Mouse (Mus musculus) lung, postnatal 25 days (tissue): Measurements from ENCODE around the gene Ptafr.
"Not testable (repeated sequence)": the region's sequence is repeated elsewhere in the genome, so short reads cannot be mapped to it uniquely, and the experiment has no call there.

ENCODE experiments used
- DNase-seq: peaks from one replicate; pipeline ENCODE4 v3.0.0; 2022; ENCODE audit warnings: low spot score

The Ptafr gene

DNA sequence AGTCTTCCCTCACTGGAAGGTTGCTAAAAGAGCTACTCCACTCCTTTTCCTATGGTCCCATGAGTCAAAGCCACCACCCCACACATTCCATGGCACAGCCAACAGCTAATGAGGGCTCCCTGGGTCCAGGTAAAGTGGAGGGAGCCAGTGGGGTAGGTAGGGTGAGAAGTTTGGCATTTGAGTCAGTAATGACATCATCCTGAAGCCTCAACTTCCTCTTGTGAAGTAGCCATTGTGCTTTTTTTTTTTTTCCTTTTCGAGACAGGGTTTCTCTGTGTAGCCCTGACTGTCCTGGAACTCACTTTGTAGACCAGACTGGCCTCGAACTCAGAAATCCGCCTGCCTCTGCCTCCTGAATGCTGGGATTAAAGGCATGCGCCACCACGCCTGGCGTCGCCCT lies 8.3 kb upstream of the Ptafr start:
- DNase-seq = not testable (repeated sequence)

DNA sequence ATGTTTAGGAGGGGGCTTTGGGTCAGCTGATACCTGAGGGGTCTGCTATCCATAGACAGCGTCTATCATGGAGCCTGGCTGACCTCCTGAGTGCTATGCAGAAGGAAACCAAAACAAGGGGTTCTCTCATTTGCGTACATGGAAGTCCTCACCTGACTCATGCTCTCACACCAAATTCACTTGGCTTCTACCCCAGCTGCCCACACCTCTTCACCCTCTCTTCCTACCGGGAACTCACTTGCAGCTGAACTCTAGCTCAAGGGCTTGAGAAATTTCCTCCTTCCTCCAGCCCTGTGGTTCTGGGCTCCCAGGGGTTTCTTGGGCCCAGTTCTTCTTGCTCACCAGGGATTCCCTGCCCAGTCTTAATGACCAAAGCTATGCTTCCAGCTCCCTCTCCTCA lies 606 bp upstream of the Ptafr start:
- DNase-seq = peak; percentile 13

DNA sequence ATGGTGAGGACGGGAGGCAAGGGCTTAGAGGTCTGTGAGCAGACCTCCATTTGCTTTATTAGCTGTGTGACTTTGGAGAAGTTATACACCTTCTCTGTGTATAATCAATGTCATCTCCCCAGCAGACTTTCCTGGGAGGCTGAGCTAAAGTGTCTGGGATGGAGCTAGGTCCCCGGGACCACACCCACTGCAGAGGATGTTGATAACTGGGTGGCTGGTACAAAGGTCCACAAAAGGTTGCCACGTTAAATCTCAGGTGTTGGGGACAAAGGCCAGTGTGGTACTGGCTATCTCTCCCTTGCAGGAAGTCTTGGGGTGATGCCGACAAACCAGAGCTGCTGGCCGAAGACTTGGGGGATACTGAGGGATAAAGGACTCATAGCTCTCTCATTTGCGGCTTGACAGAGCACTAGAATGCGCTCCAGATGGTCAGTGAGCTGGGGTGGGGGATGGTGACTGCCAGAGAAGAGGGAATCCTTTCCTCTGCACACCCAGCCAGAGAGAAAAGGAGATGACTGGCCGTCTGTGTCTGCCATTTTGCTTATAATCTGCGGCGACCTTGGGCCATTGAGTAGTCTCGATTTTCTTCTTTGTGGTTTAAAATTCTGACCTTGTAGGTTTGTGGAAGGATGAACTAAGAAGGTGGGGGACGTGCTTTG lies 1.4 kb downstream of the Ptafr start:
- DNase-seq = no peak

DNA sequence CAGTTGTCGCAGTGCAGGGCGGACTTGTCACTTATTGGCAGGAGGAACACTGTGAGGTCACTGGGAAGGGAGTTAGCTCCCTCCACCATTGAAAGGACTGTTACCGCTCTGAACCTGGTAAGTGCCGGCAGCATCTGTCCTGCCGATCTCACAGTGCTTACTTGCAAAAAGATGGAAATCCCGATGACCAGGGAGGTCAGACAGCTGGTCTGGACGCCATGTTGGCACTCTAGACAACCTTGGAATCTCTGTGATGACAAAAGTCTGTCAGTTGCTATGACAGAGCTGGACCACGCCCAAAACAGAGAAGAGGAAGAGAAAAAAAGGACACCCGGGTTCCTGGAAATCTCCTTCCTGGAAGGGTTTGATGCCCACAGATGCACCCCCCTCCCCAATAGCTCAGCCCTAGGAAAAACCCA lies 3.5 kb downstream of the Ptafr start:
- peak; percentile 45 for DNase-seq

DNA sequence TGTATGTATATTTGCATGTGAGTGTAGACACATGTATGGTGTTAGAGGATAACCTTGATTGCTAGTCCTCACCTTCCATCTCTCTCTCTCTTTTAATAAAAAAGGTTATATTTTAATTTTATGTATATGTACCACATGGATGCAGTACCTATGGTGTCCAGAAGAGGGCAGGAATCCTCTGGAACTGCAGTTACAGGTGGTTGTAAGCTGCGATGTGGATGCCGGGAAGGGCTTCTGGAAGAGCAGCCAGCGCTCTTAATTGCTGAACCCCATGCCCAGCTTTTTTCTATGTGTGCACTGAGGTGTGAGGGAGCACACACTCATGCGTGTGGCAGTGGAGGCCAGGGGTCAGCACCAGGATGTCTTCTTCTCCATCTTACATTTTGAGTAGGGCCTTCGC lies 5.2 kb downstream of the Ptafr start:
- DNase-seq = no peak

DNA sequence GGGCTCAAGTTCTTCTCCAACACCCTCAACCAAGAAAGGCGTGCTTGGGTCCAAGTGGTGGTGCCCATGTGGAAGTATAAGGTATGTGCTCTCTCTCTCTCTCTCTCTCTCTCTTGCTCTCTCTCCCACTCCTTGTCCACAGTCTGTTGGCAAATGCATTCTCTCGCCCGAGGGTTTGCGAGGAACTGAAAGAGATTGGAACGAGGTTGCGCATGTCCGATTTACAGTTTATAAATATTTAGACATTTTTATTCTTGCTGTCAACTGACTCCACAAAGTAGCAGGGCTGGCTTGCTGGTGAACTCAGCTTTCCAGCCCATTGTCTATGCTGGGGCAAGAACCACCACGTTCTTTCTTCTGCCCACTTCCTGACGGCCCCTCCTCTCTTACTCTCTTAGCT lies 7.3 kb downstream of the Ptafr start:
- DNase-seq = peak; percentile 20

DNA sequence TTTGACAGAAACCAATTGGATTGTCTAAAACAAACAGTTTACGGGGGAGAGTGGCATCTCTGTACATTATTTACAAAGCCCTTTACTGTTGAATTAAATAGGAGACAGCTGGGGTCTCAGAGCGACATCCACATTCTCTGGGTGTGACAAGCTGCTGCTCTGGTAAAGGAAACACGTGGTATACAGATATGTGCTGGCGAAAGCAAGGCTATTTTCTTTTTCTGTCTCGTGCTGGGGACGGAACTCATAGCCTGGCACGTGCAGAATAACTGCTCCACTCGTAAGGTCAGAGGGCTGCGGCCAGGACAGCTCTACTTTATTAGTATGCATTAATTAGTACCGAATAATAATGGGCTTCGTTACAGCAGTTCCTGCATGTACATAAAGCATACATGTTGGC lies 9.5 kb downstream of the Ptafr start:
- peak; percentile 35 for DNase-seq

DNA sequence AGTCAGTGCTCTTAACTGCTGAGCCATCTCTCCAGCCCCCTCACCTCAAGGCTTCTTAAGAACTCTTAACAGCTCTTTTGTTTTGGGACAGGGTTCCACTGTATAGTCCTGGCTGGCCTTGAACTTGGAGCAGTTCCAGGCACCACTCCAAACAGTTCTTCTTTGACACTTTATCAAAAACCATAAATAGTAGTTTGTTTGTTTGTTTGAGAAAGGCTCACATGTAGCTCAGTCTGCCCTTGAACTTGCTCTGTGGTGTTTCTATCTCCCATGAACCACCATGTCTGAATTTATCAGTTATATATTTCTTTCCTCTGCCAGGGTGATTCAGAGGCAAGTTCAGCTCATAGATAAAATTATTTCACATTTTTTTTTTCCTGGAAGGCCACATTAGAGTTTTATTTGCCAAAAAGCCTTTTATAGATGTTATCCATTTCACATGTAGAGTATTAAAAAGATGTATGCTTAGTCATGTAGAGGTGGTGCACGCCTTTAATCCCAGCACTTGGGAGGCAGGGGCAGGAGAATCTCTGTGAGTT lies 11.0 kb downstream of the Ptafr start:
- DNase-seq = no peak

DNA sequence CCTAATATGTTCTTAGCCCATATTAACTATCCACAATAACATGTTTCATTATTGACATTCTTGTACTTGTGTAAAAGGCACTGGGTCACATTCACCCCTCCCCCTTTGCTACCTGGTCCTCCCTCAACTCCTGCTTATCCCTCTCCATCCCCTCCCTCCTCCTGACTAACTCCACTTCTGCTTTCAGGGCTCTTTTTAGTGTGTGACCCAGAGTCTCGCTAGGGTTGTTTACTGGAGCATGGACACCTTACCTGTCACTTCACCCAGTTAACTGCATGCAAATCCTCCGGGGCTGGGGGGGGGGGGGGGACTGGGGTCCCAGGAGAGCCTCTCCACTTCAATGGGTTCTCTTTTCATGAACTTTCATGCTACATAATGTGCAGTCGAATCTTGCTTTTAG lies 19.9 kb downstream of the Ptafr start:
- no peak for DNase-seq

DNA sequence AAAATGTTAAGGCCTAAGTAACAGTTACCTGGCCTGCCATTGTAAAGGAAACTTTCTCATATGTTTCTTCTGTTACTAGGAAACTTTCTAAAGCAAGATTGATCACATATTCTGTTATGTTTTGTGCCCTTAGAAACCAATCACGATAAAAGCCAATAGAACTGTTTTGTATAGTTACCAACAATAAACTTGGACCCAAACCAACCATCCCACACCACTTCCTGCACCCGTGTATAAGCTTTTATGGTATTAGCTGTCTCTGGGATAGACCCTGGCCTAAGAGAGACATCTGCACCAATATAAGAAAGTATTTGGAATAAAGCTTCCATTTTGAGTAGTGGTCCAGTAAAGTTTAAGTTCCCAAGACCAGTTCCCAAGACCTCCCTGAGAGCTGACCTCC lies 21.1 kb downstream of the Ptafr start:
- DNase-seq = no peak

DNA sequence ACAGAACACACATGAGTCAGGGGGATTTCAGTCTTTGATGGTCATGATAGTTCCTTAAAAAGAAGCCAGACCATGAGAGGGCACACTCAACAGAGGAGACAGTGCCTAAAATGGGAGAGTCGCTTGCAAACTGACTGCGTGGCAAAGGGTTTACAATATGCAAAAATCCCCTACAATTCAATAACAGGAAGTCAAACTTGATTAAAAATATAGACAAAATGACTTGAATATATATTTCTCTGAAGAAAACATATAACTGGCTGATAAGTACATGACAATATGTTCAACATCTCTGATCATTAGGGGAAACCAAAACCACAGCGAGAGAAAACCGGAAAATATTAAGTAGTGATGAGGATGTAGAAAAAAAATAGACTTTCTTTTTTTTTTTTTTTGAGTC lies 22.4 kb downstream of the Ptafr start:
- DNase-seq = no peak

DNA sequence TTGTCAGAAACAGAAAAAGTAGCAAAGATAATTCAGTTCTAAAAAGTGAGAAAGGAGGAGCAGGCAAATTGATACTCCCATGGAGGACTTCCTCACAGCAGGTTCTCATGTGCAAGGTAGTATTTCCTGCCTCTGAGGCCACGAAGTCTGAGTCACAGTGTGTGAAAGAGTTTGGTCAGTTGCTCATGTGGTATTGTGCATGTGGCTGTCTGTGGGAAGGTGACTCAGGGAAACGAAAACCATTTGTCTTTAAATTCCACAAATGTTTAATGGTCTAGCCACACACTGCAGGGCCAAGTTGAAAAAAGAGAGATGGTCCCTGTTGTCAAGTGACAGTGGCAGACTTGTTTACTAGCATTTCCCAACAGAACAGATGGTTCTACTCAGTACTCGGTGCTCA lies 24.6 kb downstream of the Ptafr start:
- no peak for DNase-seq

DNA sequence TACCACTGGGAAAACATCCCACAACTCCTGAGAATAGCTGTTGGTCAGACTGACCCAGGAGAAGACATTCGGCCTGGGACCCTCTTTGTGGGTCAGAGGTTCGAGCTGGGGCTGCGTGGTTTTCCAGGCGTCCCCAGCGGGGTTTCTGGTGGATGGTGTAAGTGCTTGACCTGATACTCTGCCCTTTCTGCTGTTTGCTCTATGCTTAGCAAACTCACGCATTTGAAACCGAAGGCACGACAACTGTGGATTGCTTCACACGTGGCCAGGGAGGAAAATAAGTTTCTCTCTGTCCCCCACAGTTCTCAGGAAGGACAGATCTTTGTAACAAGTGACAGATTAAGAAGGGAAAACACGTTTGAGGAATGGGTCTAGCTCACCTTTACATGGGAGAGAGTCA lies 26.8 kb downstream of the Ptafr start:
- no peak for DNase-seq

DNA sequence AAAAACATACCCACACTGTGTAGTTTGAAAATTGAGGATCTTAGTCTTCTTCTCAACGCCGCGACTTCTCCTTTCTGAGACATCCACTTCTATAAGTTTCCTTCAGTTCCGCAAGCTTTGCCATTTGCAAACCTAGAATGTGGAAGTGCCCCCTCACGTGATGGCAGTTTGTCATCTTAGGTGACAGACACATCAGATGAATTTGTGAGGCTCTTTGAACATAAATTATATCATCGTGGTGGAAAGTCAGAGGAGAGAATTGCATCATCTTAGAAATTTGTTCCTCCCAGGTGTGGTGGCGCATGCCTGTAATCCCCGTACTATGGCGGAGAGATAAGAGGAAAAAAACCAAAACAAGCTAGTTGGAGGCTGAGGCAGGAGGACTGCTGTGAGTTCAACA lies 29.1 kb downstream of the Ptafr start:
- DNase-seq = peak; percentile 69

DNA sequence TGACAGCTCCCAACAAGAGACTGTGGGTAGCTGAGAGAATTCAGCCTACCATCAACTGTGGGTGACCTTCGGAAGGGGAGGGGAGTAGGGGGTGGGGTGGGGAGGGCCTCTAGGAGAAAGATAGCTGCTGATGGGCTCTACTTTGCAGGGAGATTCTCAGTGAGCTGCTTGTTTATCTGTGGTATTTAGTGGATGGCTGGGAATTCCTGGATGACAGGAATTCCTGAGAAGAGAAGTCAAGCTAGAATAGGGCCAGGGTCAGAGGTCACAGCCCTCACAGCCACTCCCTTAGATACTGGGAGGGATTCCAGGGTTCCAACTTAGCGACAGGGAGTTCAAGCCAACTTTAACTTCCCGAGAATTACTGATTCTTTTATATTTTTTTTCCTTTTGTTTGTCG lies 30.3 kb downstream of the Ptafr start:
- no peak for DNase-seq

DNA sequence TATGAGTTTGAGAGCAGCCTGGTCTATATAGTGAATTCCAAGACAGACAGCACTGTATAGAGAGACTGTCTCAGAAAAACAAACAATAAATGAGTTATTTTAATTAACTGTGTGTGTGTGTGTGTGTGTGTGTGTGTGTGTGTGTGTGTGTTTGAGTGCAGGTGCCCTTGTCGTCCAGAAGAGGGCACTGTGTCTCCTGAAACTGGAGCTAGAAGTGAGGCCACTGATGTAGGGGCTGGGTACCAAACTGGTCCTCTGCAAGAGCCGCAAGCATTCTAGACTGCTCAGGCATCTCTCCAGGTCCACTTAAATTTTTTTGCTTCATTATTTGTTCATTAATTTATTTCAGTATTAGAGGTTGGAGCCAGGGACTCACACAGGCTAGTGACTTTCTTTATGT lies 35.0 kb downstream of the Ptafr start:
- DNase-seq = no peak

DNA sequence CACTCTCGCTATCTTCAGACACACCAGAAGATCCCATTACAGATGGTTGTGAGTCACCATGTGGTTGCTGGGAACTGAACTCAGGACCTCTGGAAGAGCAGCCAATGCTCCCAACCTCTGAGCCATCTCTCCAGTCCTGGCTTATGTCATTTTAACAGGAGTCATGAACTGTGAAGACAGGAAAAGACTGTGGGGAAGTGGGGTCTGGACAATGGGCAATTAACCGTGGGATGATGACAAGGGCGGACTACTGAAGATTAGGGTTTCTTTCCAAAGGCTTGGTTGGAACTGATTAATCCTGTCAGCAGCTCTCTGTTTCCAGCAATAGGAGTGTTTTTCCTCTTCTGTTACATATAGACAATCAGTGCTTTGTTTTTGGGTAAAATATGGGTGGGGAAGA lies 35.9 kb downstream of the Ptafr start:
- DNase-seq = no peak

DNA sequence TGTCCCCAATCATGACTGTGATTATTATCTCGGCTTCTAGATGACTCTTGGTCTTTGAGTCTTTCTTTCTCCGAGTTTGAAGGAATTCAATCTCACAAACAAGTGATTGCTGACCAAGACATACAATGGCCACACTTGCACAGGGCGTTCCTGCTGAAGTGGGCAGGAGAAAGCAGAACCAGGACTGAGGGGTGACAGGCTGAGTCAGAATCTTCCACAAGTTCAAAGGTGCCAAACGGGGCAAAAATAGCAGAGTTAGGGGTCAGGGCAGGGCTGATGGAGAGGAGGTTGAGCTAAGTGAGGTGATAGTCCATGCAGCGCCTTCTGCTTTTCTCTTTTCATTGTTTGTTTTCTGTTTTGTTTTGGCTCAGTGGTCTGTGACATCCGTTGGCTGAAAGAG lies 36.6 kb downstream of the Ptafr start:
- DNase-seq = no peak

DNA sequence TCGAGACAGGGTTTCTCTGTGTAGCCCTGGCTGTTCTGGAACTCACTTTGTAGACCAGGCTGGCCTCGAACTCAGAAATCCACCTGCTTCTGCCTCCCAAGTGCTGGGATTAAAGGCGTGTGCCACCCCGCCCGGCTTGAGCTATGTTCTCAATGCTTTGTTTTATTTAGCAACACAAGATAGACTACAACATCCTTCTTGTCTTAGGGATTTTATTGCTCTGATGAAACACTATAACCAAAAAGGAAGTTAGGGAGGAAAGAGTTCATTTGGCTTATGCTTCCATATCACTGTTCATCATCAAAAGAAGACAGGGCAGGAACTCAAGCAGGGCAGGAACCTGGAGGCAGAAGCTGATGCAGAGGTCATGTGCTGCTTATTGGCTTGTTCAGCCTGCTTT lies 37.4 kb downstream of the Ptafr start:
- DNase-seq = not testable (repeated sequence)

DNA sequence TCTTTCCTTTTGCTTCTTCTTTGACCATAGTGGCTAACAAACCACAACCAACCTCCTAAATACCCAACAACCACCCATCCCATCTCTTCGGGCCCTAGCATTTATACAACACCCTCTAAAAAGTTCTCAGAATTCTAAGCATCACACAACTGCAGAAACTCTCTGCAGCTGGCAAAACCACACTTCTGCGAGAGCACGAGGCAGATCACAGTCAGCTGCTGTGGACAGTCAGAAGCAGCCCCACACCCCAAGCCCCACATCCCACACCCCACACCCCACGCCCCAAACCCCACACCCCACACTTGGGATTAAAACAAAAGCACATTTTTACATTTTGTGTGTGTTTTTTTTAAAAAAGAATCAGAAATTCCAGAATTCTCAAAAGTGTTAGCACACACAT lies 39.6 kb downstream of the Ptafr start:
- DNase-seq = no peak

DNA sequence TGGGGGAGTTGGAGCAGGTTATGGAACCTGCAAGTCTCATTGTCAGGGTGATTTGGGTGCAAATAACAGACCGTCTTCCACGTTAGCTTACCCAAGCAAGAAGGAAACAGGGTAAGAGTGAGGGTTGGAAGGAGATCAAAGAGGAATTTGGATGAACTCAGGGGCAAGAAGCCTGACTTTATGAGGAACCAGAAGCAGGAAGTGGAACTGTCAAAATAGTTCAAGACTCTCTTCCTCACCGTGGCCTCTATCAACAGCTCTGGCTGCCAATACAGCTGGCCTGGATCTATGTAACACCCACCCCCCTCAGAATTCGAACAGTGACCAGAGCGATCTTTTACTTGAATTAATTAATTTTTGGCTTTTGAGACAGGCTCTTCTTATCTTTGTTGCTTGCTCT lies 41.9 kb downstream of the Ptafr start:
- peak; percentile 63 for DNase-seq

DNA sequence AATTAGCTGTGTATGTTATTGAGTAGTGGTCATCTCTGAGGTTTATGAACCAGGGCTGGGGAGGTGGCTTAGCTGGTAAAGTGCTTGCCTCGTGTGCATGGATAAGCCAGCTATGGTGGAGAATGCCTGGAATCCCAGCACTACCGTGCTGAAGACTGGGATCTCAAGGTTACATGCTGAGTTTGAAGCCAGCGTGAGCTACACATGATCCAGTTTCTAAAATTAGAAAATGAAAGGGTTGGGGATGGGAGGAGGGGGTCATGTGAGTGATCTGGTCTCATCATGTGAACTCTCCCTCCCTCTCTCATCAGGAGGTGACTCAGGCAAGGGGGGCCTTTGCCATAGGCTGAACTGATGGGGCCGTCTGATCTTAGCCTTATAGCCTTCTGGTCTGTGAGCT lies 44.3 kb downstream of the Ptafr start:
- no peak for DNase-seq

DNA sequence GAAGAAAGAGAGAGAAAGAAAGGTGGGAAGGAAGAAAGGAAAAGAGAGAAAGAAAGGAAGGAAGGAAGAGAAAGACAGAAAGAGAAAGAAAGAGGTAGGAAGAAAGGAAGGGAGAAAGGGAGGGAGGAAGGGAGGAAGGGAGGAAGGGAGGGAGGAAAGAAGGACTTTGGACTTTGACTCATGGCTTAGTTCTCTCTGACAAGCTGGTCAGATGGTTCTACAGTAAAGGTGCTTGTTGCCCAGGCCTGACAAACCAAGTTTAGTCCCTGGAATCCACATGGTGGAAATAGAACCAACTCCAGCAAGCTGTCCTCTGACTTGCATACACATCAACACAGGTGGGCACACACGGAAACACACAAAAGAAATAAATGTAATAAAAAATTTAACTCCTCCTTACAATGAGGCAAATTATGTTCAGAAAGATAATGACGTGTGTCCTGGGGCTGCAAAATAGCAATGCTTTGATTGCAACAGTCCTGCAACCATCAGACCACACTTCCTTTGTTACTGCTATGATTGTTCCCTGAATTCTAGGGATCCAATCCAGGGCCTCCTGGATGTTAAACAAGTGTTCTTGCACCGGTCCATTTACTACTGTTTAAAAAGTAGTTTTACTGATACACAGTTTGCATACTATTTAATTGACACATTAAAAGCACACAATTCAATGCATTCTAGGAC lies 46.6 kb downstream of the Ptafr start:
- DNase-seq = no peak

DNA sequence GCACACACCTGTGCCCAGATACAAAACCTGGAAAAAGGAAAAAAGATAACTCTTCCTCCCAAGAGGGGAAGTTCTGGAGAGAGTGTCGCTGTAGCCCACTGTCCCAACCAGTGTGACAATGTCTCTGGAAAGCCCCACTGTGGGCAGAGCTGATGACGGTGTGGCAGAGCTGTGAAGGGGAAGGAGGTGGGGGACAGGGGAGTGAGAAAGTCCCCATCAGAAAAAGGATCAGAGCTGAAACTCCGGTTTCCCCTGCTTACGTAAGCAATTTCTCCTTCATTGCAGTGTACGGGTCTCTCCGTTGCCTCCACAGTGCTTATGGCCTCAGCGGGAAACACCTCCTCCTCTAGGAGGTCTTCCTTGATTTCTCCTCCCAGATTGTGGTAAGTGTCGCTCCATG lies 47.5 kb downstream of the Ptafr start:
- no peak for DNase-seq
